Mouse (Mus musculus) subcutaneous adipose tissue, adult 2 months (tissue): ENCODE data around the gene Gm21974. TPM values are rescaled to one million over a fixed set of nuclear protein-coding genes. Genes with fewer than 3 reads are reported as not detected.

ENCODE experiments used
- polyA plus RNA-seq: library from polyadenylated mRNA; depleted of rRNA; stranded (reverse); fragments of >200 nt; gene quantifications from 2 replicates; pipeline ENCODE4 v1.2.3, GENCODE M21; 2012; ENCODE audit warnings: low replicate concordance; rRNA removed

Gene Gm21974
- not detected in 2 replicates for polyA plus RNA-seq

GRCm38 (mm10) chr7:127895442-127895841 is at the start of gene Gm21974, which contains the start of gene Vkorc1:
Gm21974 (minus strand) TSS chr7:127895454.
Vkorc1 (minus strand) TSS chr7:127895617.

GRCm38 (mm10) chr7:127929923-127930322 is 34.7 kb upstream of the Gm21974 start, which contains the start of gene Prss8:
Prss8 (minus strand) TSS chr7:127930104.

GRCm38 (mm10) chr7:127912190-127912871 is 17.1 kb upstream of the Gm21974 start, which contains the start of gene Kat8:
Kat8 (plus strand) TSS chr7:127912516.

GRCm38 (mm10) chr7:127903971-127904796 is 8.9 kb upstream of the Gm21974 start, which contains the start of gene Bckdk:
Bckdk (plus strand) TSS chr7:127904082.

GRCm38 (mm10) chr7:127890798-127891197 is 4.5 kb downstream of the Gm21974 start, which contains the start of gene Prss53:
Prss53 (minus strand) TSS chr7:127890970.

GRCm38 (mm10) chr7:127876467-127877348 is 18.5 kb downstream of the Gm21974 start, which contains the start of gene Zfp668:
Zfp668 (minus strand) TSS chr7:127876828.

GRCm38 (mm10) chr7:127876041-127876466 is 19.2 kb downstream of the Gm21974 start, which contains the start of gene Zfp646:
Zfp646 (plus strand) TSS chr7:127876221.

Other genes starting within 250 kb of the Gm21974 start
- gene Bcl7c, start 186.5 kb downstream of the Gm21974 start, polyA plus RNA-seq = 15.7 and 47.8 TPM in 2 replicates
- gene Ctf1, start 182.7 kb downstream of the Gm21974 start, polyA plus RNA-seq = 7.2 and 19.4 TPM in 2 replicates
- 0.06 TPM in 1 of 2 replicates, not detected in the other for gene Ctf2, start 163.3 kb downstream of the Gm21974 start, polyA plus RNA-seq
- gene Fbxl19, start 150.9 kb downstream of the Gm21974 start, polyA plus RNA-seq = 14.2 and 40.4 TPM in 2 replicates
- gene Orai3, start 125.6 kb downstream of the Gm21974 start, polyA plus RNA-seq = 41.3 and 59.8 TPM in 2 replicates
- 9.2 and 15.6 TPM in 2 replicates for gene Setd1a, start 118.8 kb downstream of the Gm21974 start, polyA plus RNA-seq
- not detected in 2 replicates for gene Gm49388, start 109.8 kb downstream of the Gm21974 start, polyA plus RNA-seq
- gene Hsd3b7, start 94.8 kb downstream of the Gm21974 start, polyA plus RNA-seq = 116 and 139 TPM in 2 replicates
- 93.0 and 101 TPM in 2 replicates for gene Stx4a, start 71.2 kb downstream of the Gm21974 start, polyA plus RNA-seq
- gene Stx1b, start 70.9 kb downstream of the Gm21974 start, polyA plus RNA-seq = 26.2 and 31.8 TPM in 2 replicates
- gene Zfp646, start 19.2 kb downstream of the Gm21974 start, polyA plus RNA-seq = 12.4 and 27.7 TPM in 2 replicates
- gene Zfp668, start 18.6 kb downstream of the Gm21974 start, polyA plus RNA-seq = 4.4 and 8.0 TPM in 2 replicates
- gene Prss53, start 4.5 kb downstream of the Gm21974 start, polyA plus RNA-seq = 3.2 and 5.8 TPM in 2 replicates
- 258 and 271 TPM in 2 replicates for gene Vkorc1, start 163 bp upstream of the Gm21974 start, polyA plus RNA-seq
- gene Bckdk, start 8.6 kb upstream of the Gm21974 start, polyA plus RNA-seq = 153 and 162 TPM in 2 replicates
- gene Kat8, start 17.1 kb upstream of the Gm21974 start, polyA plus RNA-seq = 17.5 and 22.7 TPM in 2 replicates
- 0.29 and 50.1 TPM in 2 replicates for gene Prss8, start 34.6 kb upstream of the Gm21974 start, polyA plus RNA-seq
- gene Prss36, start 51.3 kb upstream of the Gm21974 start, polyA plus RNA-seq = 27.9 and 44.9 TPM in 2 replicates
- gene Fus, start 72.0 kb upstream of the Gm21974 start, polyA plus RNA-seq = 242 and 409 TPM in 2 replicates
- gene Pycard, start 98.4 kb upstream of the Gm21974 start, polyA plus RNA-seq = 16.0 and 64.4 TPM in 2 replicates
- gene Trim72, start 108.5 kb upstream of the Gm21974 start, polyA plus RNA-seq = 0.24 and 0.90 TPM in 2 replicates
- 22.6 and 22.9 TPM in 2 replicates for gene Itgam, start 167.2 kb upstream of the Gm21974 start, polyA plus RNA-seq
- 0.04 and 0.09 TPM in 2 replicates for gene Gm49368, start 167.2 kb upstream of the Gm21974 start, polyA plus RNA-seq
- 4.9 and 10.0 TPM in 2 replicates for gene Itgax, start 234.1 kb upstream of the Gm21974 start, polyA plus RNA-seq